In genomic region chr12:31654965-31655477, GRCm38 (mm10) we compare ENCODE assay signal across 8 mouse cellular contexts. TPM values are rescaled to one million over a fixed set of nuclear protein-coding genes. Genes with fewer than 3 reads are reported as not detected.
DNase-seq lines count a peak whose midpoint lies in the region; ATAC-seq and TF ChIP-seq lines count a peak whose summit lies in the region.

No protein-coding gene starts in this region.

- peak; percentile 81 for ATAC-seq in heart, embryonic 11.5 days (replicated peaks; ENCODE audit: insufficient number of reproducible peaks, low FRiP score, low TSS enrichment)
- peak; percentile 32; the same call in 1 of the 2 replicates for ATAC-seq in G1E (ENCODE audit: extremely low read depth, insufficient number of reproducible peaks, low FRiP score, poor library complexity, severe bottlenecking)
- ATAC-seq in forebrain, embryonic 16.5 days: peak; percentile 61

- peak overlapping the region; percentile 85 for H3K9ac ChIP-seq in heart, embryonic 11.5 days (ENCODE audit: low read depth, low read length)
- peak overlapping the region; percentile 81 for H3K9ac ChIP-seq in forebrain, embryonic 16.5 days (replicated peaks; ENCODE audit: low read depth, low read length)

- H3K79me2 ChIP-seq in macrophage (ENCODE audit: inconsistent target): peaks cover 39% of the 10 kb centered on the region; the same call in 1 of the 2 replicates

- no peaks in the 10 kb centered on the region for H3K27me3 ChIP-seq in heart, embryonic 11.5 days (ENCODE audit: control insufficient read depth, insufficient read depth, low read length)
- H3K27me3 ChIP-seq in G1E (ENCODE audit: insufficient read depth, low read length): no peaks in the 10 kb centered on the region
- no peaks in the 10 kb centered on the region for H3K27me3 ChIP-seq in forebrain, embryonic 16.5 days (replicated peaks; ENCODE audit: control insufficient read depth, insufficient read depth, low read length)

- TF ChIP-seq CTCF in G1E (IDR thresholded peaks at IDR 0.05; ENCODE audit: low read depth, low read length): 0 out of 2 replicates have a peak, but pooled peaks have one; percentile 7

- H3K27ac ChIP-seq in heart, embryonic 11.5 days (ENCODE audit: low read depth, low read length): peak overlapping the region; percentile 88
- H3K27ac ChIP-seq in forebrain, embryonic 16.5 days (ENCODE audit: low read length): peak overlapping the region; percentile 56
- H3K27ac ChIP-seq in macrophage: peak overlapping the region; percentile 44

- H3K4me2 ChIP-seq in heart, embryonic 11.5 days: peak overlapping the region; percentile 80
- H3K4me2 ChIP-seq in forebrain, embryonic 16.5 days (ENCODE audit: low read length): peak overlapping the region; percentile 89

- peaks cover 6% of the 10 kb centered on the region; the same call in 1 of the 2 replicates for H3K4me1 ChIP-seq in heart, embryonic 11.5 days (ENCODE audit: control insufficient read depth, insufficient read depth, low read length)
- peaks cover 27% of the 10 kb centered on the region for H3K4me1 ChIP-seq in G1E (ENCODE audit: insufficient read depth, low read depth, low read length)
- peaks cover 4% of the 10 kb centered on the region for H3K4me1 ChIP-seq in forebrain, embryonic 16.5 days (replicated peaks; ENCODE audit: control insufficient read depth, insufficient read depth, low read length)

- intact Hi-C loops in left cerebral cortex, postnatal 14 days (cut with DNase I): loop anchor here (10.0 kb wide), 1 partner anchor 270 kb away; no protein-coding TSS in a partner anchor

- no peaks in the 10 kb centered on the region for H3K9me3 ChIP-seq in heart, embryonic 11.5 days (replicated peaks; ENCODE audit: control insufficient read depth, low read length)
- H3K9me3 ChIP-seq in G1E (replicated peaks): no peaks in the 10 kb centered on the region
- no peaks in the 10 kb centered on the region for H3K9me3 ChIP-seq in forebrain, embryonic 16.5 days (ENCODE audit: control insufficient read depth, low read length)

- no peak for DNase-seq in heart, adult 11 months
- DNase-seq in G1E (ENCODE audit: low spot score): peak; percentile 62
- DNase-seq in left cerebral cortex, postnatal 14 days (ENCODE audit: low spot score in 2 of 2): no peak
- DNase-seq in ovary, adult 18-20 months (ENCODE audit: low spot score): no peak
- no peak for DNase-seq in right cerebral cortex, postnatal 25 days

- no peaks in the 10 kb centered on the region; the same call in 1 of the 2 replicates for H3K36me3 ChIP-seq in heart, embryonic 11.5 days (ENCODE audit: control insufficient read depth, insufficient read depth, low read length)
- peaks cover 29% of the 10 kb centered on the region for H3K36me3 ChIP-seq in G1E (replicated peaks)
- no peaks in the 10 kb centered on the region for H3K36me3 ChIP-seq in forebrain, embryonic 16.5 days (ENCODE audit: control insufficient read depth, insufficient read depth)
- H3K36me3 ChIP-seq in macrophage (ENCODE audit: inconsistent target): no peaks in the 10 kb centered on the region

- under 1% methylated on average over 29 of the region's 29 CpGs for WGBS in heart, embryonic 11.5 days (ENCODE audit: insufficient replicate concordance)
- WGBS in forebrain, embryonic 16.5 days: under 1% methylated on average over 29 of the region's 29 CpGs
- under 1% methylated on average over 29 of the region's 29 CpGs for WGBS in macrophage (ENCODE audit: missing documents)

- H3K4me3 ChIP-seq in heart, embryonic 11.5 days (ENCODE audit: low read depth, low read length): peak overlapping the region; percentile 84
- H3K4me3 ChIP-seq in G1E (ENCODE audit: low read depth, low read length): peak overlapping the region; percentile 80
- peak overlapping the region; percentile 83 for H3K4me3 ChIP-seq in forebrain, embryonic 16.5 days (replicated peaks; ENCODE audit: low read length)
- peak overlapping the region; percentile 87 for H3K4me3 ChIP-seq in macrophage (ENCODE audit: inconsistent target)

RNA-seq across cellular contexts. Expression of gene Cog5, which starts 0.4 kb away (rescaled TPM):
- polyA plus RNA-seq in heart, embryonic 11.5 days (2014; fragmentation: Nextera tagmentation; extraction: Ambion mirVana): 32.3 and 37.3 TPM in 2 replicates
- total RNA-seq in G1E (2014; fragmentation: Nextera tagmentation) (142 and 156 TPM in 2 replicates), G1E (2017) (90.1 and 101 TPM in 2 replicates)
- polyA plus RNA-seq in G1E (2012) (3.0 and 4.7 TPM in 2 replicates), macrophage (2018) (23.2 to 30.6 TPM (median 27.4 TPM) in 3 replicates)
- polyA plus RNA-seq in forebrain, embryonic 16.5 days (2015; fragmentation: Nextera tagmentation; extraction: Ambion mirVana): 25.0 and 25.1 TPM in 2 replicates
- total RNA-seq in macrophage (2018; cell fraction: chromatin; rRNA removed): 100 to 1,000 TPM in 16 of 26 experiments, 10 to 100 TPM in 10; 16.3 to 122 (median 102) TPM
- 10 to 100 TPM; 23.9 to 38.2 (median 30.1) TPM for total RNA-seq in macrophage (2018; cell fraction: cytosol; rRNA removed)
- total RNA-seq in macrophage (2018; cell fraction: nucleus; rRNA removed): 10 to 100 TPM; 25.2 to 90.4 (median 57.5) TPM
- 10 to 100 TPM; 40.2 to 40.3 TPM for total RNA-seq in left cerebral cortex, postnatal 14 days (2021)

RNA-seq across cellular contexts. Expression of gene Dus4l, which starts 0.4 kb away (rescaled TPM):
- 9.0 and 9.6 TPM in 2 replicates for polyA plus RNA-seq in heart, embryonic 11.5 days (2014; fragmentation: Nextera tagmentation; extraction: Ambion mirVana)
- total RNA-seq in G1E (2014; fragmentation: Nextera tagmentation) (30.0 and 43.0 TPM in 2 replicates), G1E (2017) (15.2 and 16.0 TPM in 2 replicates)
- polyA plus RNA-seq in G1E (2012) (6.7 and 6.8 TPM in 2 replicates), macrophage (2018) (1.2 to 5.9 TPM (median 2.4 TPM) in 3 replicates)
- polyA plus RNA-seq in forebrain, embryonic 16.5 days (2015; fragmentation: Nextera tagmentation; extraction: Ambion mirVana): 7.2 and 9.0 TPM in 2 replicates
- total RNA-seq in macrophage (2018; cell fraction: chromatin; rRNA removed): 10 to 100 TPM in 2 of 26 experiments, 1 to 10 TPM in 19, under 1 TPM in 4, not detected in 1; 0.50 to 16.8 (median 3.3) TPM
- 1 to 10 TPM in 23 of 26 experiments, under 1 TPM in 3; 0.33 to 4.7 (median 1.7) TPM for total RNA-seq in macrophage (2018; cell fraction: cytosol; rRNA removed)
- total RNA-seq in macrophage (2018; cell fraction: nucleus; rRNA removed): 10 to 100 TPM in 1 of 26 experiments, 1 to 10 TPM in 19, under 1 TPM in 3, not detected in 3; 0.92 to 19.6 (median 3.6) TPM
- 10 to 100 TPM in 1 of 2 experiments, 1 to 10 TPM in 1; 8.8 to 10.1 TPM for total RNA-seq in left cerebral cortex, postnatal 14 days (2021)

RNA-seq across cellular contexts. Expression of gene Bcap29, which starts 20.6 kb away (rescaled TPM):
- 46.0 and 52.7 TPM in 2 replicates for polyA plus RNA-seq in heart, embryonic 11.5 days (2014; fragmentation: Nextera tagmentation; extraction: Ambion mirVana)
- total RNA-seq in G1E (2014; fragmentation: Nextera tagmentation) (90.5 and 94.3 TPM in 2 replicates), G1E (2017) (46.6 and 47.6 TPM in 2 replicates)
- polyA plus RNA-seq in G1E (2012) (28.3 and 37.5 TPM in 2 replicates), macrophage (2018) (38.4 to 85.4 TPM (median 50.6 TPM) in 3 replicates)
- polyA plus RNA-seq in forebrain, embryonic 16.5 days (2015; fragmentation: Nextera tagmentation; extraction: Ambion mirVana): 29.8 and 30.7 TPM in 2 replicates
- total RNA-seq in macrophage (2018; cell fraction: chromatin; rRNA removed): 10 to 100 TPM in 19 of 26 experiments, 1 to 10 TPM in 7; 6.8 to 29.4 (median 13.5) TPM
- total RNA-seq in macrophage (2018; cell fraction: cytosol; rRNA removed): 10 to 100 TPM; 24.2 to 48.9 (median 35.1) TPM
- total RNA-seq in macrophage (2018; cell fraction: nucleus; rRNA removed): 10 to 100 TPM in 25 of 26 experiments, 1 to 10 TPM in 1; 6.0 to 54.9 (median 23.5) TPM
- 10 to 100 TPM; 29.7 to 29.8 TPM for total RNA-seq in left cerebral cortex, postnatal 14 days (2021)

RNA-seq across cellular contexts. Expression of gene Gpr22, which starts 58.7 kb away (rescaled TPM):
- polyA plus RNA-seq in heart, embryonic 11.5 days (2014; fragmentation: Nextera tagmentation; extraction: Ambion mirVana): 17.6 and 19.5 TPM in 2 replicates
- not detected in 2 replicates for total RNA-seq in G1E (2014; fragmentation: Nextera tagmentation)
- 0.16 and 0.41 TPM in 2 replicates for total RNA-seq in G1E (2017)
- polyA plus RNA-seq in G1E (2012): not detected in 2 replicates
- 12.2 and 12.8 TPM in 2 replicates for polyA plus RNA-seq in forebrain, embryonic 16.5 days (2015; fragmentation: Nextera tagmentation; extraction: Ambion mirVana)
- total RNA-seq in macrophage (2018; cell fraction: chromatin; rRNA removed): not detected
- not detected for total RNA-seq in macrophage (2018; cell fraction: cytosol; rRNA removed)
- total RNA-seq in macrophage (2018; cell fraction: nucleus; rRNA removed): not detected
- not detected in 3 replicates for polyA plus RNA-seq in macrophage (2018)
- 10 to 100 TPM; 43.3 to 45.5 TPM for total RNA-seq in left cerebral cortex, postnatal 14 days (2021)
